Mouse (Mus musculus) lung, postnatal 36 days (tissue): Measurements from ENCODE around the gene Fem1b.
"Not testable (repeated sequence)": the region's sequence is repeated elsewhere in the genome, so short reads cannot be mapped to it uniquely, and the experiment has no call there.

Experiments used
- DNase-seq: peaks from one replicate; pipeline ENCODE4 v3.0.0; 2022; ENCODE audit warnings: mixed read lengths

Fem1b gene

DNA sequence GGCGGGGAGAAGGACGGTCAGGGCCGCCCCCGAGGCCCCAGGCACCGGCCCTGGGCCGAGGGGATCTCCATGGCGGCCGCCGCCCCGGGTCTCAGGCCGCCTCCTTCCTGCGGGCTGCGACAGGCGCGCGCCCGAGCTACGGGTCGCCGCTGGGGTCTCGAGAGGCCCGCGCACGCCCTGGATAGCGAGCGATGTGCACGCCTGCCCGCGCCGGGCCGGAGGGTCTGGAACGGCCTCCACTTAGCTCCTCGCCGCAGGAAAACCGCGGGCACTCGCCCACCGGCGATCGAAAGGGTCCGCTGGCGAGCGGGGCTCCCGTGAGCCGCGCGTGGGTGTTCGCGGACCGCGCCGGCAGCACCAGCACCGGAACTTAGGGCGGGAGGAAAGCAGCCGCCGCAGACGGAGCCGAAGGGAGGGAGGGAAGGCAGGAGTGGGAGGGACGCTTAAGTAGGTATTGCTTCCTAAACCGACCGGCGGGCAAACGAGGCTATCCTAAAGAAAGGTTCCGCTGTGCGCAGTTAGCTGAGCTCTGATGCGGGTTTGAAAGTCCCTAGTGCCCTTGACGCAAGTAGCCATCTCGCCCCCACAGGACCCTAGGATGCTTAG, at the start of gene Fem1b:
TSS of gene Fem1b (minus strand) at position 419 of the 606 bp plus-strand sequence.
- peak; percentile 91 for DNase-seq

DNA sequence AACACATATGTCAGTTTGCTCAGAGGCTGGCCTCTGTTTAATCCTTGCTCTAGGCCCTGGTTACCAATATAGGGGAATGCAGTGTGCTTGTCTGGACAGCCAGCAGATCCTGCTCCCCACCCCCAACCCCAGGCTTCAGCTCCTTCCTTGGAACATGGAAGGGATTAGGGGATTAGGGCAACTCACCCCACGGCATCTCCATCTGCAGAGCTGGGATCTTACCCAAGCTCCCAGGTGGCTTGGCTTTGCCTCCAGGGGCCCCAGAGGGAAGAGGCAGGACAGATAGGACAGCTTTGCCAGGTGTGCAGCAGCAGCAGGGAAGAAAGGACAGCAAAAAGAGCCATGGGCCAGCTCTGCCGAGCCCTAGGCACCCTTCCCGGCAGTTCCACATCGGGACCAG, 49.1 kb upstream of the Fem1b start:
- no peak for DNase-seq

DNA sequence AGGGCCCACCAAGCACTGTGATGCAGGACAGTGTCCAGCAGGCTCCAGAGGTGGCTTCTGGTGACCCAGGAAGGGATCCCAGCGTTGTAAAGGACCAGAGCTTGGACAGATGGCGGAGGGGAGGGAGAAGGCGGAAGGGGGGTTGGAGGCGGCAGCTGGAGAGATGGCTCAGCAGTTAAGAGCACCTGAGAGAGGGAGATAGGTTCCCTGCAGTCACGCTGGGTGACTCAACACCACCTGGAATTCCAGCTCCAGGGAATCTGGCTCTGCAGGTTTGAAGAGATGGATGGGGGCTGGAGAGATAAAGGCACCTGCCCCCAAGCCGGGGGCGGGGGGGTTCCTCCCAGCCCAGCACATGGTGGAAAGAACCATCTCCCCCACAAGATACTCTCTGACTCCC, 48.4 kb upstream of the Fem1b start:
- DNase-seq, result not testable (repeated sequence)

DNA sequence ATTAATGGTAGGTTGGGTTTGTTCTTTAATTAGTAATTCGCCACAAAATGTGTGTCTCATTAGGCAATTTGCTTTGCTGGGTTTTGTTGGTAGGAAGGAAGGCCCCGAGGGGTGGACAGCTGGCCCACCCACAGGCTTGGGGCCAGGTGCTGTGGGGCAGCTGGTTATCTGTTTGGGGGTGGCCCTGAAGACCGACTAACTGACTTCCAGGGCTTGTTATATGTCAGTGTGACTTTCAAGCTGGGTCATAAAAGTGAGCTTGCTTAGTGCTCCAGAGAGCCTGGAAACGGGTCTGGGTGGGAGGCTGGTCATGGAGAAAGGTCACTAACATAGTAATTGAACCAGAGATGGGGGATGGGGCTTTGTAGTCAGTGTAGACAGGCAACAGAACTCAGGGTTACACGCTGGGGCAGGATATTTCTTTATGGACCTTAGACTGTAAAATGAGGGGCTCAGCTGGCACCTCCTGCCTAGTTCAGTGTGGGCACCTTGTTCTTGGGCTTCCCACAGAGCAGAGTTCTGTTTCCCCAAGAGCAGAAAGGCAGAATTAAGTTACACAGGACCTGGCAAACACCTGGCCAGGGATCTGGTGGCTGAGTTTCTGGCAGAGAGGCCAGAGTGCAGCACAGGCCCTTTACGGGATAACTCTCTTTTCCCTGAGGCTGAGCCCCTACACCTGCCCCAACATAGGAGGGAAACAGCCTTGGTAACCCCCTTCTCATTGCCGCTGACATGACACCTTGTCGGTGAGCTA, 46.7 kb upstream of the Fem1b start:
- no peak for DNase-seq

DNA sequence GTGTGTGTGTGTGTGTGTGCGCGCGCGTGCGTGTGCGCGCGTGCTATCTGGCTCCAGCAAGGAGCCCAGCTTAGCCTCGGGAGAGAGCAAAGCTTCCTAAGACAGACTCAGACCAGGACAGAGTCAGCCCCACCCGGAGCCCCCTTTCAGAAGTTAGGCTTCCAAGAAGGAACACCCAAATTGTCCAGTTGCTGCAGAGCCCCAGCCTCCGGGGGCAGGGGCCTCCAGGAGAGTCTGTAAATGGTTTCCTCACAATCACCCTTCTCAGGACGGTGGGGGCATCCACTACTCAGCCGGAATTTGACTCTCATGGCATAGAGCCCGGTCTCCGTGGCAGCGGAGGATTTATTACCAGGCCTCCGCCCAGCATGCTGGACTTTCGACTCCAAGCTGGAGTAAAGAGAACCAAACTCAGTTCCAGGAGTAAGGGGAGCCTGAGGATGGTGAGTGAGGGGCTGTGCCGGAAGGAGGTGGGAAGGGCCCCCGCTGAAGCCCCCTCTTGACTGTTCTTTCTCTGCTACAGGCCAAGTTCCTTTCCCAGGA, 46.1 kb upstream of the Fem1b start, which contains the start of gene Calml4:
TSS of gene Calml4 (plus strand) at position 362 of the 543 bp plus-strand sequence.
- peak; percentile 88 for DNase-seq

DNA sequence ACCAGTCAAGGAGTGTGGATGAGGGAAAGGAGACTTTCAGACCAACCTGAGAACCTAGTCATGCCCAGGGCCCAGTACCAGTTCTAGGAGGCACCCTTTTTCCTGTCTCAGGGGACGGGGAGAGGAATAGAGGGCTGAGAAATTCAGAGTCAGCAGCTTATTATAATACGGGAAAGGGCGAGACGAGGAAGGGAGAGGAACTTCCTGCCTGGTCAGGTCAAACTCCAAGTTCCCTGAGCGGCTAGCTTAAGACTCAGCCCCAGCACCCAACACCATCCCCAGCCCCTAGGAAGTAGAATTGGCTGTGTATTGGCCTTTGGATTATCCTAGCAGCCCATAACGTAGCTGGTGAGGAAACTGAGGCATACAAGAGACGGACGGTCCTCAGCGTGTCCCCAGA, 45.5 kb upstream of the Fem1b start:
- DNase-seq, result peak; percentile 43

DNA sequence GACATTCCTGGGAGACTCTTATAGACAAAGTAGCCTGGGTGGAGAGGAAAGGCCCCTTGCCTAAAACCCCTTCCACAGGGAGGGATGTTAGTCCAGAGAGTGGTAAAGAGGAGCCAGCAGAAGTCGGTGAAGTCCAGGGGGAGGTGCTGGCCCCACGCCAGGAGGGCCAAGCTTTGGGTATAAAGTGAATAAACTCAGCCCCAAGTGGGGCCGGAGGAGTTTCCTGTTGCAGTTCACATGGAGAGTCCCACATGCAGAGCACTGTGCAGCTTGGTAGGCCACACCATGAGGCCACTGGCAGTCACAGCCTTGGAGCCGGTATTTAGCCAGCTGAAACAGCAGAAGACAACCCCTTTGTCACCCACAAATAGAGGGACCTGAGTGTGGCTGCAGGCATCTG, 42.7 kb upstream of the Fem1b start:
- DNase-seq, result no peak

DNA sequence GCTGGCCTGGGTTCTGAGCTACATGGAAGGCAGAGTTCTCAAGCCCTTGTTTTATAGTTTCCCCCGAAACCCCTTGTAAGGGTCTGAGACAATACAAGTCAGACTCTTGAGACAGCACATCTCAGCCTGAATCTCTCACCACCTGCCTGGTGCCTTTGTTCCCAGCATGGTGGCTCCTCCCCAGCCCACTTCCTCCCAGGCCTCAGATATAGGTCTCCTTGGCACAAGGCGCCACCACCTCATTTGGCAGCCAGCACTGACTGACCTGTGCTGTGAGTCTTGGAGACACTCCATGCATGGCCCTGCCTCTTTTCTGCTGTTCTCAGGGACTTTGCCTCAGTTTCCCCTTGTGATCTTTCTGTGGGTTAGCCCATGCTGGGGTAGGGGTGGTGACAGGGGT, 39.8 kb upstream of the Fem1b start:
- DNase-seq, result no peak

DNA sequence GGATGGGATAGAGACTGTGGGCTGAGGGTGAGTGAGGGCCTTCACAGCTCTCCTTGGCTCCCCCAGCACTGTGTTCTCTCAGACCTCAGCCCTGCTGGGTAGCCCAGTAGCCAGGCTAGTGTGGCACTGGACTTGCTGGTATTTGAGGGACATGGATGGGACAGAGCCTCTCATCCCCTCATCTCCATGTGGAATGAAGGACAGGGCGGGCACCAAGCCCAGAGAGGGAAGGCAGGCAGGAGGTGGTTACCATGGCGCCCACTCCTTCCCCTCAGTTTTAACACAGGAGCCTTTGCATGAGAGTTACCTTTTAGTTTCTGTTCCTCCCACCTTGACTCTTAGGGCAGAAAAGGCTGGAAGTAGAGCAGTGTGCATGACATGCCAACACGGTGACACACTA, 36.9 kb upstream of the Fem1b start:
- no peak for DNase-seq

DNA sequence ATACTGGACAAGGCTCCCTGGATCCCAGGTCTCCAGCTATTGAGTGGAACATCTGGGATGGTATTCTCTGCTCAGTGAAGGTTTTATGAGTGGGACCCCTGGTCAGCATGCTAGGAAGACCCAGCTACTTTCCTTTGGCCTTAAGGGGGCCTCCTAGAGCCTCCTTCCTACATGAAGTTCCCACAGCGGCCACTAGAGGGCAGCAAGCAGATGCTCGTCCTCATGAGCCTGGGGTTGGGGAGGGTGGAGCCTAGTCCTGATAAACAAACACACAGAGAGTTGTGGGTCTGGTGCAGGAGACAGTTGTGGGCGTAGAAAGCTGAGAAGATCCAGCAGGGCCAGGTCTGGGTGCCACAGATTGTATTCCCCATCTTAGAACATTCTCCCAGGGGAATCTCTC, 36.0 kb upstream of the Fem1b start:
- DNase-seq, result peak; percentile 95

DNA sequence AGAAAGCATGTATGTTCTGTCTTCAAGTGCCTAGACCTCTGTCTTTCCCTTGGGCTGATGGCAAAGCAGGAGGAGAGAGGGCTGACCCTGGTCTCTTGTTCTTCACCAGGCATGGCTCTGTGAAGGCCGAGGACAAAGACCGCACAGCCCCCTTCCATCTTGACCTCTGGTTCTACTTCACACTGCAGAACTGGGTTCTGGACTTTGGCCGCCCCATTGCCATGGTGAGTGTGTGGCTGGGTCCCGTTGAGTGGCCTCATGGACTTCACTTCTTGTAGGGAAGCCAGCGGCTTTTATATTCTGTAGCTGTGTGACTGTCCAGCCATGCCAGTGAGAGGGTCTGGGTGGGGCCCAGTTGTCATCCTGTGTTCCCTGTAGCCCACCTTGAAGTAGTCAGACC, 32.7 kb upstream of the Fem1b start:
- no peak for DNase-seq

DNA sequence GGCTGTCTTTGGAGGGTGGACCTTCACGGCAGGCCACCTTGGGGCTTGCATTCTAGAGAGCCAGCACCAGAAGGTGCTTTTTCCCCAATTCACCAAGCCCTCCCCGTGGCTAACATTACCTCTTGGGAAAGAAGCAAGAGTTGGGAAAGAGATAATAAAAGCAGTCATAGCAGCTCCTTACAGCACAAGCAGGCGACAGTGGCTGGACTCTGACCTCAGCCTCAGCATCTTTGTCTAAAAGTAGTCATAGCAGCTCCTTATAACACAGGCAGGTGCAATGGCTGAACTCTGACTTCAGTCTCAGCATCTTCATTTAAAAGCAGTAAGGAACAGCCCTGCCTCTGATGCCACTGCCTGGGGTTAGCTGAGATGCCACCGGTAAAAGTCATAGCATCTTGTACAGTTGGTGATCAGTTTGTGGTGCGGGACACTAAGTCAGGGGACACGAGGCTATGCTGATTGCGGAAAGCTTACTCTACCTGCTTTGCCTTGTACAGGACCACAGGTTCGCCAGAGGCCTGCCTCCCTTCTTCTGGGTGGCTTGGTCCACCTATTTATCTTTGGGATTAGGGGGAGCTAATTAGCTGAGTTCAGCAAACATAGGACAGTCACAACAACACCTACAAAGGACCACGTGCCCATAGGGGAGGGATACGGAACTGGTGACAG, 31.8 kb upstream of the Fem1b start:
- DNase-seq, result no peak

DNA sequence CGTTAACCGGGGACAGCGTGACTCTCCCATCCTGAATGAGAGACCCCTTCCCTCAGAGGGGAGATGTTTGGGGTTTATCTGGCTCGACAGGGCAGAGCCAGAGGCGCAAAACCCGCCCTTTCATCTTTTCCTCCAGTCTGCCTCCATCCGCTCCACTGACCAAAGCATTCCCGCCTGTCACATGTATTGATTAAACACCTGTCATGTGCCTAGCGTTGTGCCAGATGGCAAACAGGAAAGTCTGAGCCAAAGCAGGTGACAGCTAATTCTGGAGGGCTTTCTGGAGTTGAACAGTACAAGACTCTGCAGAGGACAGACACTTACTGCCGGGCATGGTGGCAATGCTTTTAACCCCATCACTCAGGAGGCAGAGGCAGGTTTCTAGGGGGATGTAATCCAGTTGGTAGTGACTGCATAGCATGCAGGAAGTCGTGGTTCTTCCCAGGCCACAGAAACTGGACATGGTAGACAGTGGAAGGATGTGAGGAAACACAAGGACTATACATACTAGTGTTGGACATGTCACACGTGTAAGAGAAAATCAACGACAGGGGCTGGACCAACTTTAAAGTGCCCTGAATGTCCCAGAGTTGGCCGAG, 27.5 kb upstream of the Fem1b start:
- DNase-seq, result peak; percentile 46

DNA sequence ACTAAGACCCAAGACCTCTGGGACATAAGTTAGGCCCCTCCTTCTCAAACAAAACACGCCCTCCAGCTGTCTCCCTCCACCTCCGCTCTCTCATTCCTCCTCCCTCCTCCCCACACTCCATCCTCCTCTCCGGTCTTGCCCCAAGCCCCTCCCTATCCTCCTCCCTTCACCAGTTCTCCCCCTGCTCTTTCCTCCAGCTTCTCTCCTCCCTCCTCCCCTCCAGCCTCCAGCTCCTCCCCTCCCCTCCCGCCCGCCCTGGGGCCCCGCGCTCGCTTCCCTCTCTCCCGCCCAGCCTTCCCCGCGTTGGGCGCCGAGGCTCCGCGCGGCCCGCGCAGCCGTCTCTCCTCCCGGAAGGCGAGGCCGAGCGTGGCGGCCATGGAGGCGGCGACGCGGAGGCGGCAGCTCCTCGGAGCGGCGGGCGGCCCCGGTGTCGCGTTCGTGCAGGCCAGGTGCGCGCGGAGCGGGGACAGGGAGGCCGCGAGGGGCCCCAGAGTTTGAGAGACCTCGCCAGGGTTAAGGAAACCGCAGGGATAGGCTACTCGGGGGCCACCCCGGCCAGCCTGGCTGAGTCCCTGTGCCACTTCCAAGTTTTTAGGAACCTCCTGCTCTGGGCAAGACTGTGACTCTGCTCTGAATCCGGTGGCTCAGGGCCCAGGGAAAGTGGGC, 26.9 kb upstream of the Fem1b start, which contains the start of gene Cln6:
TSS of gene Cln6 (plus strand) at position 280 of the 666 bp plus-strand sequence.
- DNase-seq, result peak; percentile 88

DNA sequence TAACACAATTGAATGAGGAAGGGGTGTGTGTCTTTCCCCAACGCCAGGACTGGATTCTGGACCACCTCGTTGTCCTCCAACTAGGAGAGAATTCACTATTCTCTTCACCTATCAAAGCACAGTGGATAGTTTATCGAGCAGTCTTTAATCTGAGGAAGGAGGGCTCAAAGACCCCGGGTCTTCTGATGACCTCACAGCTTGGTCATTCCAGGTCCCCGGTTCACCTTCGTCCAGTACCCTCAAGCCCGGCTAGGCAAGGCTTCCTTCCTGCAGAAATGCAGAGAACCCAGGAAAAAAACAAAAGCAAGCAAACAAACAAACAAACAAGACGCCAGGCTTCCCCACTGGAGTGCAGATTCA, 26.4 kb upstream of the Fem1b start:
- DNase-seq, result no peak

DNA sequence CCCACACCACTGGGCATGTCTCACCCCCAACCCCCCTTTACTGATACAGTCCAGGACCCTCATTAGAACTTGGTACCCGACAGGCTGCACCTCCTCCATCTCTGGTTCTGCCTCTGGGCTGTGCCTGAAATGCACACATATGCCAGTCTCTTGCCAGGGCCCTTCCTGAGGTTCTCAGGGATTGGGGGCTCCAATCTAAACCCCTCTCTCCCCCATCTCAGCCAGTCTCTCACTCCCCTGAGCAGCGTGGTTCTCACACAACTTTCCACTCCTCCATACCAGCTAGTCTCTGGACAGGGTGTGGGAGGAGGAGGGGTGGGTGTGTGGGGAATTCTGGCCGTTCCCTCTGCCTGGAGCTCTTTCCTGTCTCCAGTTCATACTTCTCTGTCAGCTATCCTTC, 25.9 kb upstream of the Fem1b start:
- no peak for DNase-seq

DNA sequence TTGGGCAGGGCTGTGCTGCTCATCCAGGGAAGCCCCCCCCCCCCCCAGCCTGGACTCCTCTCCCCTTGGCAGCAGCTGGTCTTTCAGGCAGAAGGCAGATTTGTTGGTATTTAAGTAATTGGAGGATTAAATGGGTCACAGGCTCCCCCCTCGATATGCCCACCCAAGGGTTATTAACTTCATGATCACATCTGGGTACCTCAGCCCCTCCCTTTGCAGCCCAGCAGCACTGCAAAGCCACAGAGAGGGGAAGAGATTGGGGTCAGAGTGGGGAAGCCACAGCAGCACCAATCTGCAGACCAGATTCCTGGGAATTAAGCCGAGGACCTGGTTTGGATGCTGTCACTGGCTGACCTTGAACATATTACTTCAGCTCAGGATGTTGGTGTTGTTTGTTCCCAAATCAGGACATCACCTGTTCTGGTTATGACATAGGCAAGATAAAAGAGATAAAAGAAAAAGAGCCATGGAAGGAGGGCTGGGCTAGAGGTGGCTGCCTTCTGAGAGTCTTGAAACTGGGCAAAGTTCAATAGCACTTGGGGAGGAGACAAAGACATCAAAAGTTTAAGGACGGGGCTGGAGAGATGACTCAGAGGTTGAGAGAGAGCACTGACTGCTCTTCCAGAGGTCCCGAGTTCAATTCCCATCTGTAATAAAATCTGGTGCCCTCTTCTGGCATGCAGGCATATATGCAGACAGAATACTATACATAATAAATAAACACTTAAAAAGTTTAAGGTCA, 24.1 kb upstream of the Fem1b start:
- no peak for DNase-seq

DNA sequence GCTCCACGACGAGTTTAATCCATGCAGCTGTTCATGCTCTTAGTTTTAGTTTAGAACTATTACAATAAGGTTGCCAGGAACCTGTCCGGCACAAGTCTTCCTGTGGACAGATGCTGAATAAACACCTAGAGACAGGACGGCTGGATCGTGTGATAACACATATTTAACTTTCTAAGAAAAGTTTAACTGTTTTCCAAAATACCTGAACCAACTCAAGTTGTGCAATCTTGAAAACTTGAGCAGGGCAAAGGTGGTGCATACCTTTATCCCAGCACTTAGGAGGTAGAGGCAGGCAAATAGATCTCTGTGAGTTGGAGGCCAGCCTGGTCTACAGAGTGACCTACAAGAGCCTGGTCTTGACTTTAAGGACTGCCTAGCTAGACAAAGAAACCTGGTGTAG, 23.2 kb upstream of the Fem1b start:
- DNase-seq, result no peak

DNA sequence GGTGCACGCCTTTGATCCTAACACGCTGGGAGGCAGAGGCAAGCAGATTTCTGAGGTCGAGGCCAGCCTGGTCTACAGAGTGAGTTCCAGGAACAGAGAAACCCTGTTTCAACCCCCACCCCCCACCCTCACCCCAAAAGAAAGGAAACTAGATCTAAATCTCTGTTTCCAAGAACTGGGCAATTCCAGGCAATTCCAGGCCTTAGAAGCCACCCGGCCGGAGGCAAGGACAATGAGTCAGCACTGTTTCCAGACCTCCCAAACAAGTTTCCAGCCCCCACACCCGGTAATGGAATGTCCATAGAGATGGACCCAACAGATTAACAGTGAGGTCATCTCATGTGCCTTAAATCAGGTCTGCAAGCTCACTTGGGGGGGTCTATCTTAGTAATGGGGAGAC, 18.1 kb upstream of the Fem1b start:
- DNase-seq, result no peak

DNA sequence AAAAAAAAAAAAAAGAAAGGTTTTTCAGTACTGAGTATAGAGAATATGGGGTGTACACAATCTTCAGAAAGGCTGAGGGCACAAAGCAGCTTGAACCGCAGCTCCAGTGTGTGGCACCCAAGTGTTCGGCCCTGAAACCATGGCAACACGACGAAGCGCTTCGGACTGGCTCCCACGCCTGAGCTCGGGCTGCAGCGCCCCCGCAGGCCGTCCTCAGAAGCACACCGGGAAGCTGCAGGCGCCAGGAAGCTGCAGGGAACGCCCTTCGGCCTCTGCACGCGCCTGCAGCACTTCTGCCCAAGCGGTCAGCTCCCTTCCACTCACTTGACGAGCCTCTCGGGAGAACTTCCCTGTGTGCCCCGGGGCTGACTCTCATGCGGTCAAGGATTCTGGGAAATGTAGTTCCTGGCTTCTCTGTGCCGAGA, 16.9 kb upstream of the Fem1b start:
- peak; percentile 98 for DNase-seq

DNA sequence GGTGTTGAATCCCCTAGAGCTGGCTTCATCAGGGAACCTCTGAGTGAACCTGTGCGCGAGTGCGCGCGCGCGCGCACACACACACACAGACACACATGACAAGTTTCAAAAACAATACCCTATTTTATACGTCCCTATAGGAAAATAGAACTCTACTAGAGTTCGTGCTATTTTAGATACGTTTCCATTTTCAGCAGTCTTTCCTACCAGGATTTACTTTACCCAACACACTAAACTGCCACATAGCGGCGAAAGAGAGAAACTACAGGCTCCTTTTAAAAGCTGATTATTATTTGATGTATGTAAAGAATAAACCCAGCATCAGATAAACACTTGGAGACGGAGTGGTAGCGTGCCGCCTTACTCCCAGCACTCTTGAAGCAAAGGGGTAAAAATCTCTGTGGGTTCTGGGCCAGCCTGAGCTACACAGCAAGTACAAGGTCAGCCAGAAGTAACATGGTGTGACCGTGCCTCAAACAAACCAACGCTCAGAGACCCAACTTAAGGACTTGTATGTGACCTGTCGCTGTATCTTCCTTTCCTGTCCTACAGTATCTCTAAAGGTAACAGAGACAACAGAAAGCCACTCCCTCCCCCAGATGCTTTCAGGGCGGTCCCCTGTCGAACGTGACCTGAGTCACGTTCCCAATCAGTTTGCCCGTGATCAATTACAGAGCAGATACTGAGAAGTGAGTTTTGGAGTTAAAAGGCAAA, 16.4 kb upstream of the Fem1b start:
- DNase-seq, result peak; percentile 74
